Mouse (Mus musculus) limb, embryonic 14.5 days (tissue): ENCODE results near the gene Ubiad1. TPM values are rescaled to one million over a fixed set of nuclear protein-coding genes. Genes with fewer than 3 reads are reported as not detected.

Experiments
- ATAC-seq: fragments of 200-750 bp; cut with Nextera tagmentation; 2 replicates; pipeline ENCODE4 v1.8.0; 2017; ENCODE audit warnings: low read depth, moderate number of reproducible peaks, moderate TSS enrichment; ENCODE audit not compliant: low FRiP score
- DNase-seq: peaks from one replicate; pipeline ENCODE4 v3.0.0-alpha.2; 2015; ENCODE audit warnings: low spot score
- H3K27ac ChIP-seq: fragments of 300-500 bp; sonication (generic); replicated peaks from 2 replicates; pipeline ENCODE4 v1.5.1; 2014; ENCODE audit warnings: low read depth, mild to moderate bottlenecking, low read length, moderate library complexity, mixed read lengths
- H3K27me3 ChIP-seq: fragments of 300-500 bp; sonication (generic); 2 replicates; pipeline ENCODE4 v1.6.1; 2014; ENCODE audit warnings: low read length, mixed read lengths; ENCODE audit not compliant: control insufficient read depth, insufficient read depth
- H3K36me3 ChIP-seq: fragments of 300-500 bp; sonication (generic); 2 replicates; pipeline ENCODE4 v1.6.1; 2014; ENCODE audit warnings: mild to moderate bottlenecking, low read length, moderate library complexity, mixed read lengths; ENCODE audit not compliant: control insufficient read depth, insufficient read depth
- H3K4me1 ChIP-seq: fragments of 300-500 bp; sonication (generic); 2 replicates; pipeline ENCODE4 v1.6.1; 2014; ENCODE audit warnings: antibody characterized with exemption, low read length, mixed read lengths; ENCODE audit not compliant: control insufficient read depth, insufficient read depth
- H3K4me2 ChIP-seq: fragments of 300-500 bp; sonication (generic); replicated peaks from 2 replicates; pipeline ENCODE4 v1.6.1; 2014; ENCODE audit warnings: low read depth, mild to moderate bottlenecking, low read length, moderate library complexity; ENCODE audit not compliant: severe bottlenecking
- H3K4me3 ChIP-seq: fragments of 300-500 bp; sonication (generic); replicated peaks from 2 replicates; pipeline ENCODE4 v1.5.1; 2014; ENCODE audit warnings: low read length
- H3K9ac ChIP-seq: fragments of 300-500 bp; sonication (generic); 2 replicates; pipeline ENCODE4 v1.6.1; 2014; ENCODE audit warnings: mild to moderate bottlenecking, low read depth, low read length, moderate library complexity; ENCODE audit not compliant: severe bottlenecking
- H3K9me3 ChIP-seq: fragments of 300-500 bp; sonication (generic); 2 replicates; pipeline ENCODE4 v1.6.1; 2016; ENCODE audit warnings: low read length; ENCODE audit not compliant: control insufficient read depth
- POLR2A ChIP-seq: fragments of 200-500 bp; IDR thresholded peaks from 2 replicates; pipeline ENCODE4 v1.8.0; 2012; ENCODE audit warnings: inconsistent platforms, mild to moderate bottlenecking, moderate library complexity, borderline replicate concordance; ENCODE audit not compliant: insufficient read depth, insufficient read length; ENCODE audit errors: extremely low read depth
- WGBS: fragments of 180-500 bp; shearing (Covaris S2); extraction: QIAGEN DNeasy Blood & Tissue Kit; methylation state at CpG from one replicate; pipeline ENCODE4 v1.1.7; 2014; 5-methylcytosine and 5-hydroxymethylcytosine counted together
- polyA plus RNA-seq, 2 experiments: library from polyadenylated mRNA; depleted of rRNA in 1 of 2; stranded (reverse) in 1 of 2; unstranded in 1 of 2; fragments of >200 nt; fragmentation: Nextera tagmentation in 1 of 2; extraction: Ambion mirVana in 1 of 2; gene quantifications; 2 replicates each; pipeline versions ENCODE4 v1.2.1 to v1.2.3; 2012 to 2014

Ubiad1 gene
- polyA plus RNA-seq, 2 experiments = 14.0 to 15.0 TPM

DNA sequence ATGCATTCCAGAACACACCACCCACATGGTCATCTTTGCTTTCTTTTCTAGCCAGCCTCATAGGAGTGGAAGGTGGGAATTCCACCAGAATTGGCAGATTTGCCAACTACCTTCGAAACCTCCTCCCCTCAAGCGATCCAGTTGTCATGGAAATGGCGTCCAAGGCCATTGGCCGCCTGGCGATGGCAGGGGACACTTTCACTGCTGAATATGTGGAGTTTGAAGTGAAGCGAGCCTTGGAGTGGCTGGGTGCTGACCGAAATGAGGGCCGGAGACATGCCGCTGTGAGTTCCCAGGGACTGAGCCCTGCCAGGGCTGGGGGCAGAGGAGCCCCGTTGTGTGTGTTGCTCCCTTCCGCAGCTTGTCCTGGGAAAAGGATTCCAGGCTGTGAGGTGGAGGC is 9.1 kb upstream of the Ubiad1 start:
- Histone ChIP-seq H3K4me3 (no peak overlapping the region), H3K4me1 (peaks cover 6% of the 10 kb centered on the region), H3K36me3 (peaks cover 65% of the 10 kb centered on the region), H3K9me3 (no peaks in the 10 kb centered on the region), H3K9ac (no peak overlapping the region), H3K27me3 (no peaks in the 10 kb centered on the region), H3K4me2 (no peak overlapping the region), H3K27ac (no peak overlapping the region)
- ATAC-seq (no peak), DNase-seq (no peak)
- 90% methylated on average over 11 of the region's 11 CpGs for WGBS
- TF ChIP-seq POLR2A = no peak

DNA sequence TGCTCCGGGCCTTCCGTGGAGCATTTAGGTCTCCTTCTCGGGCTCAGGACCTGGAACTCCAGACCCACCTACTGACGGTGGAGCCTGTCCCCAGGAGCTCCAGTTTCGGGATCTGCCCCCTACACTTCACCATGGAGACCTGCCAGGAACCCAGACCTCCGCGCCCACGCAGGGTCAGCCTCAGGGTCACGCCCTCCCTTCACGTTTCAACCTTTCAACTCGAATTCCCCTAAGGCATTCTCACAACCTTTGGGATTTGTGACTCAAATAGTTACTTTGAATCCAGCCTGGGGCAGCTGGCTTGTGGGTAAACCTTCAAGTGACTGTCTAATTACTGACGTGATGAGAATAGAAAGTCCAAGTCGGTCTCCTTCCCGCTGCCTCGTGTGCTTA is 4.3 kb upstream of the Ubiad1 start:
- no peak for TF ChIP-seq POLR2A
- DNase-seq (no peak), ATAC-seq (no peak)

DNA sequence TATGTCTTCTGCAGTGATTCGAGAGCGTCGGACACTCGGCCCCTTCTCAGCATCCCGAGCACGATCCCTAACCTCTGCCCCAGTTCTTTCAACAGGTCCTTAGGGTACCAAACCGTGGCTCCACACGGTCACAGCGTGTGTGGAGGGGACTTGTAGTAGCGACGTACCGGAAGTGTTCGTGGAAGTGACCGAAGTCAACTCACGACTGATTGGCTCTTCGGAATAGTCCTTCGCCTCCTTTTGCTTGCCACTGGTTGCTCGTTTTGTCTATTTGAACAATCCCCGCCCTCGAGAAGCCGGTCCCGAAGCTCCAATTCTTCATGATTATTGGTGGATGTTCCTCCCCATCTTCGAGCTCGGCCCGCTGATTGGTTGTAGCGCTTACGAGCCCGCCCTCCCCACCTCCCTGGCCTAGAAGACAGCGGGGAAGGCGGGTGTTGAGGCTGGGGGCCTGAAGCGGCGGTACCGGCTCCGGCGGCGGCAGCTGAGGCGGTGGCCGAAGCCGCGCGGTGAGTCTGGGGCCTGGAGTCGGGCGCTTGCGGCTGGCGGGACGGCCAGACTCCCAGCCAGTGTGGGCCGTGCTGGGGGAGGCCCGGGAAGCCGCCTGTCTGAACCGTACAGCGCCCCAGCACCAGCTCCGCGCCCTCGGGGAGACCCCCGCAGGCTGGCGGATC is 3.7 kb upstream of the Ubiad1 start, which contains the start of gene Mtor:
Mtor (plus strand) TSS at position 433 of the 674 bp plus-strand sequence.
- Histone ChIP-seq H3K27me3 (no peaks in the 10 kb centered on the region), H3K9me3 (no peaks in the 10 kb centered on the region), H3K9ac (peak within 1 kb of the TSS; percentile 79), H3K4me3 (peak within 1 kb of the TSS; percentile 91), H3K36me3 (peaks cover 12% of the 10 kb centered on the region), H3K27ac (0 out of 2 replicates have a peak within 1 kb of the TSS, but pooled peaks have one; percentile 19), H3K4me1 (peaks cover 18% of the 10 kb centered on the region), H3K4me2 (peak within 1 kb of the TSS; percentile 76)
- TF ChIP-seq POLR2A = peak; percentile 70; the same call in 1 of the 2 replicates
- peak; percentile 97 for ATAC-seq
- DNase-seq = peak; percentile 99
- under 1% methylated on average over 54 of the region's 56 CpGs for WGBS

More for the DNA sequence above, 4.3 kb upstream of the Ubiad1 start:
- H3K36me3 ChIP-seq = peaks cover 18% of the 10 kb centered on the region
- peaks cover 15% of the 10 kb centered on the region for H3K4me1 ChIP-seq
- WGBS = 0% methylated on average over 11 of the region's 15 CpGs
- no peaks in the 10 kb centered on the region for H3K9me3 ChIP-seq
- H3K9ac ChIP-seq = peak overlapping the region; percentile 79
- H3K27me3 ChIP-seq = no peaks in the 10 kb centered on the region
- peak overlapping the region; percentile 76 for H3K4me2 ChIP-seq
- H3K27ac ChIP-seq = 0 out of 2 replicates have a peak overlapping the region, but pooled peaks have one; percentile 19
- peak overlapping the region; percentile 91 for H3K4me3 ChIP-seq

DNA sequence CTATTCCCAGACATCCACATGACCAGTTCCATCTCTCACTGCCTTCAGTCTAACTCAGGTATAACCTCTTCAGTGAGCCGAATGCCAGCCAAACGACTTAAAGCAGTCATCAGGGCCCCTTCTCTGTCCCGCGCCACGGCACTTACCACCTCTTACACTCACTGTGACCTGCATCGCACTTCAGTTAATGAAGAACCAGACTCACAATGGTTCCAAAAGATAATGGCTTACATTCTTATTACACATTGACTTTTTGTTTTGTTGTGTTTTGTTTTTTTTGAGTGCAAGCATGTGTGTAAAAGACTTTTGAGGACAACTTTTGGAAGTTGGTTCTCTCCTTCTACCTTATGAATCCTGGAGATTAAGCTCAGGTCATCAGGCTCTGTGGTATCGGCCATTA is 2.0 kb downstream of the Ubiad1 start:
- Histone ChIP-seq H3K36me3 (peaks cover 7% of the 10 kb centered on the region; the same call in 1 of the 2 replicates), H3K4me1 (peaks cover 11% of the 10 kb centered on the region), H3K9me3 (no peaks in the 10 kb centered on the region), H3K4me2 (no peak overlapping the region), H3K4me3 (no peak overlapping the region), H3K27ac (no peak overlapping the region), H3K9ac (no peak overlapping the region), H3K27me3 (no peaks in the 10 kb centered on the region)
- TF ChIP-seq POLR2A = no peak
- 89% methylated on average over 7 of the region's 7 CpGs for WGBS
- no peak for DNase-seq
- ATAC-seq = no peak

DNA sequence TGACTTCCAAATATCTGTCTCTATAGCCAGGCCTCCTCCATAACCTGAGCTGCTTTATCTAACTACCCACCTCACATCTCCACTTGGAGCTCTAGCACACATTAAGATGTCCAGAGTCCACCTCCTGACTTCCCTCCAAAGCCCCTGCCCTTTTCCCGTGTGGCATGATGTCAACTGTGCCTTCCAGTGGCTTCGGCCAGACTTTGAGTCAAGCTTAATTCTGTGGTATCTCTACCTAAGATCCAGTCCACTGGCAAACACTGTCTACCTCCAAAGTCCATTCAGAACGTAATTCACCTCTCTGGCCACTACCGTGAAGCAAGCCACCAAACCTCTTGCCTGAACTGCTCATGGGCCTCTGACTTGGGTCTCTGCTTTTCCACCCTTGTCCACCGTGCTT is 2.6 kb downstream of the Ubiad1 start:
- ATAC-seq (no peak), DNase-seq (no peak)
- no peaks in the 10 kb centered on the region for H3K27me3 ChIP-seq
- H3K9me3 ChIP-seq = no peaks in the 10 kb centered on the region
- TF ChIP-seq POLR2A = no peak
- WGBS = 91% methylated on average over 5 of the region's 5 CpGs
- H3K27ac ChIP-seq = no peak overlapping the region
- H3K4me3 ChIP-seq = no peak overlapping the region
- H3K4me1 ChIP-seq = peaks cover 11% of the 10 kb centered on the region
- peaks cover 7% of the 10 kb centered on the region; the same call in 1 of the 2 replicates for H3K36me3 ChIP-seq
- no peak overlapping the region for H3K4me2 ChIP-seq
- no peak overlapping the region for H3K9ac ChIP-seq
